Mouse (Mus musculus) stomach, embryonic 16.5 days (tissue): ENCODE results near the gene Thsd4. TPM values are rescaled to one million over a fixed set of nuclear protein-coding genes. Genes with fewer than 3 reads are reported as not detected.

Source experiments
- ATAC-seq: fragments of 200-750 bp; cut with Nextera tagmentation; 2 replicates; pipeline ENCODE4 v1.8.0; 2017; ENCODE audit warnings: moderate number of reproducible peaks, moderate TSS enrichment; ENCODE audit not compliant: insufficient read depth, low FRiP score
- H3K27ac ChIP-seq: fragments of 300-500 bp; sonication (generic); 2 replicates; pipeline ENCODE4 v1.5.1; 2014; ENCODE audit warnings: low read length
- H3K27me3 ChIP-seq: fragments of 300-500 bp; sonication (generic); 2 replicates; pipeline ENCODE4 v1.6.1; 2014; ENCODE audit warnings: low read length, control low read depth, mixed read lengths; ENCODE audit not compliant: control insufficient read depth, insufficient read depth
- H3K36me3 ChIP-seq: fragments of 300-500 bp; sonication (generic); 2 replicates; pipeline ENCODE4 v1.6.1; 2014; ENCODE audit warnings: low read length; ENCODE audit not compliant: control insufficient read depth, insufficient read depth
- H3K4me1 ChIP-seq: fragments of 300-500 bp; sonication (generic); 2 replicates; pipeline ENCODE4 v1.6.1; 2014; ENCODE audit warnings: low read length, control low read depth, mixed read lengths; ENCODE audit not compliant: control insufficient read depth, insufficient read depth
- H3K4me2 ChIP-seq: fragments of 300-500 bp; sonication (generic); 2 replicates; pipeline ENCODE4 v1.6.1; 2014; ENCODE audit warnings: low read depth, low read length, mixed read lengths
- H3K4me3 ChIP-seq: fragments of 300-500 bp; sonication (generic); replicated peaks from 2 replicates; pipeline ENCODE4 v1.5.1; 2014; ENCODE audit warnings: mild to moderate bottlenecking, low read length
- H3K9ac ChIP-seq: fragments of 300-500 bp; sonication (generic); 2 replicates; pipeline ENCODE4 v1.6.1; 2014; ENCODE audit warnings: low read length
- H3K9me3 ChIP-seq: fragments of 300-500 bp; sonication (generic); replicated peaks from 2 replicates; pipeline ENCODE4 v1.6.1; 2016; ENCODE audit warnings: low read length, control low read depth; ENCODE audit not compliant: control insufficient read depth
- WGBS: fragments of 180-500 bp; shearing (Covaris S2); extraction: QIAGEN DNeasy Blood & Tissue Kit; methylation state at CpG from one replicate; pipeline ENCODE4 v1.1.7; 2014; 5-methylcytosine and 5-hydroxymethylcytosine counted together
- polyA plus RNA-seq: library from polyadenylated mRNA; unstranded; fragments of >200 nt; fragmentation: Nextera tagmentation; extraction: Ambion mirVana; gene quantifications from 2 replicates; pipeline ENCODE4 v1.2.1, GENCODE M21; 2015

Thsd4 gene
- polyA plus RNA-seq, 1 experiment from 2014 or later, result 18.7 TPM

- Histone ChIP-seq H3K4me2 (no peak overlapping the region), H3K9me3 (no peaks in the 10 kb centered on the region), H3K27me3 (no peaks in the 10 kb centered on the region), H3K4me3 (no peak overlapping the region), H3K4me1 (peaks cover 14% of the 10 kb centered on the region), H3K36me3 (no peaks in the 10 kb centered on the region), H3K27ac (peak overlapping the region; percentile 25), H3K9ac (no peak overlapping the region)
- 46% methylated on average over 3 of the region's 3 CpGs for WGBS
- no peak for ATAC-seq
These were observed 41.8 kb downstream of the Thsd4 start for GRCm38 (mm10) chr9:60480052-60480451.

GRCm38 (mm10) chr9:60478806-60479205, 43.0 kb downstream of the Thsd4 start:
- Histone ChIP-seq H3K9me3 (no peaks in the 10 kb centered on the region), H3K4me2 (no peak overlapping the region), H3K4me3 (no peak overlapping the region), H3K27ac (peak overlapping the region; percentile 49; the same call in 1 of the 2 replicates), H3K9ac (no peak overlapping the region), H3K4me1 (peaks cover 14% of the 10 kb centered on the region), H3K27me3 (no peaks in the 10 kb centered on the region), H3K36me3 (no peaks in the 10 kb centered on the region)
- 36% methylated on average over 6 of the region's 6 CpGs for WGBS
- peak; percentile 79; the same call in 1 of the 2 replicates for ATAC-seq

GRCm38 (mm10) chr9:60477991-60478750, 43.7 kb downstream of the Thsd4 start:
- peak overlapping the region; percentile 78 for H3K27ac ChIP-seq
- ATAC-seq, result peak; percentile 57
- peaks cover 14% of the 10 kb centered on the region for H3K4me1 ChIP-seq
- no peak overlapping the region for H3K4me3 ChIP-seq
- H3K27me3 ChIP-seq, result no peaks in the 10 kb centered on the region
- H3K9me3 ChIP-seq, result no peaks in the 10 kb centered on the region
- 14% methylated on average over 14 of the region's 14 CpGs for WGBS
- no peaks in the 10 kb centered on the region for H3K36me3 ChIP-seq
- H3K4me2 ChIP-seq, result peak overlapping the region; percentile 29; the same call in 1 of the 2 replicates
- no peak overlapping the region for H3K9ac ChIP-seq

- whole genome bisulfite sequencing, result 92% methylated on average over 13 of the region's 13 CpGs
- Histone ChIP-seq H3K36me3 (no peaks in the 10 kb centered on the region), H3K27ac (no peak overlapping the region), H3K4me3 (no peak overlapping the region), H3K9me3 (no peaks in the 10 kb centered on the region), H3K9ac (no peak overlapping the region), H3K4me2 (no peak overlapping the region), H3K27me3 (no peaks in the 10 kb centered on the region), H3K4me1 (peaks cover 5% of the 10 kb centered on the region; the same call in 1 of the 2 replicates)
- ATAC-seq, result no peak
These were observed 61.5 kb downstream of the Thsd4 start for GRCm38 (mm10) chr9:60460010-60460982.

- ATAC-seq, result no peak
- H3K4me1 ChIP-seq, result peaks cover 13% of the 10 kb centered on the region; the same call in 1 of the 2 replicates
- H3K27ac ChIP-seq, result peak overlapping the region; percentile 85
- H3K9me3 ChIP-seq, result no peaks in the 10 kb centered on the region
- 37% methylated on average over 14 of the region's 14 CpGs for whole genome bisulfite sequencing
- no peaks in the 10 kb centered on the region for H3K27me3 ChIP-seq
- no peak overlapping the region for H3K4me3 ChIP-seq
- no peak overlapping the region for H3K9ac ChIP-seq
- peak overlapping the region; percentile 40; the same call in 1 of the 2 replicates for H3K4me2 ChIP-seq
- H3K36me3 ChIP-seq, result no peaks in the 10 kb centered on the region
These were observed 63.3 kb downstream of the Thsd4 start for GRCm38 (mm10) chr9:60458468-60458962.

- Histone ChIP-seq H3K27ac (peak overlapping the region; percentile 85), H3K4me2 (peak overlapping the region; percentile 40), H3K27me3 (no peaks in the 10 kb centered on the region), H3K9ac (0 out of 2 replicates have a peak overlapping the region, but pooled peaks have one; percentile 28), H3K4me3 (no peak overlapping the region), H3K36me3 (no peaks in the 10 kb centered on the region), H3K4me1 (peaks cover 15% of the 10 kb centered on the region; the same call in 1 of the 2 replicates), H3K9me3 (no peaks in the 10 kb centered on the region)
- ATAC-seq, result peak; percentile 51
- WGBS, result 52% methylated on average over 18 of the region's 18 CpGs
These were observed 64.3 kb downstream of the Thsd4 start for GRCm38 (mm10) chr9:60457359-60458210.

DNA sequence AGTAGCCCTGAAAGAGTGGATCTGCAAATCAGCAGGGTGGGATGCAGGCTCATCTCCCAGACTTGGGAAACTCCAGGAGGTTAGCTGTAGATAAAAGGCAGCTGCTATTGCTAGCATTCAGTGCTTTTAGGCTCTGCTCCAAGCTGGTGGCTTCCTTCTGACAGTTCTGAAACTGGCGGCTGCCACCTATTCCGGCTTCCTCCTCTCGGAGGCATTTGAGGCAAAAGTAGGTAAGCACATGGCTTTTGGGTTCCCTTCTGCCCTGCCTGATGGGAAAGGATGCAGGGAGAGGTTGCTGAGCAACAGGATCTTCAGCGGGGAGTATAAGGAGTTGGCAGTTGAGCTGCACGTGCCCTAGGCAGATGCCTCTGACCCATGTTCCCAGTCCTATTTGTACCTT, 65.2 kb downstream of the Thsd4 start:
- H3K4me1 ChIP-seq, result peaks cover 15% of the 10 kb centered on the region; the same call in 1 of the 2 replicates
- 73% methylated on average over 5 of the region's 5 CpGs for WGBS
- no peak overlapping the region for H3K4me3 ChIP-seq
- no peaks in the 10 kb centered on the region for H3K9me3 ChIP-seq
- no peaks in the 10 kb centered on the region for H3K27me3 ChIP-seq
- no peak overlapping the region for H3K4me2 ChIP-seq
- H3K27ac ChIP-seq, result peak overlapping the region; percentile 85; the same call in 1 of the 2 replicates
- H3K36me3 ChIP-seq, result no peaks in the 10 kb centered on the region
- ATAC-seq, result no peak
- H3K9ac ChIP-seq, result no peak overlapping the region

GRCm38 (mm10) chr9:60454406-60455076, 67.3 kb downstream of the Thsd4 start:
- peaks cover 15% of the 10 kb centered on the region; the same call in 1 of the 2 replicates for H3K4me1 ChIP-seq
- H3K9me3 ChIP-seq, result no peaks in the 10 kb centered on the region
- peak; percentile 73; the same call in 1 of the 2 replicates for ATAC-seq
- H3K27me3 ChIP-seq, result no peaks in the 10 kb centered on the region
- H3K27ac ChIP-seq, result peak overlapping the region; percentile 62
- no peaks in the 10 kb centered on the region for H3K36me3 ChIP-seq
- H3K4me2 ChIP-seq, result no peak overlapping the region
- WGBS, result 63% methylated on average over 13 of the region's 13 CpGs
- no peak overlapping the region for H3K4me3 ChIP-seq
- peak overlapping the region; percentile 54; the same call in 1 of the 2 replicates for H3K9ac ChIP-seq
